Mouse (Mus musculus): ENCODE results near the gene Carmil3.

- no peak for TF ChIP-seq GATA1 (IDR thresholded peaks at IDR 0.05; ENCODE audit: borderline replicate concordance, low read length)
- TF ChIP-seq FLI1 (IDR thresholded peaks at IDR 0.05; ENCODE audit: low read length): no peak
These were observed 911 bp downstream of the Carmil3 start for GRCm38 (mm10) chr14:55491291-55491833.
